Mouse (Mus musculus): Measurements from ENCODE around the gene Mctp2.

- TF ChIP-seq CTCF (IDR thresholded peaks at IDR 0.05; ENCODE audit: low read depth, low read length) (no peak), TAL1 (conservative IDR thresholded peaks at IDR 0.05; ENCODE audit: low read depth, low read length) (no peak)
These were observed 240.1 kb downstream of the Mctp2 start for GRCm38 (mm10) chr7:72066352-72066751.

All from G1E (cell line).